Mouse (Mus musculus) megakaryocyte, embryonic 14.5 days (primary cell): ENCODE data around the gene Zbtb4.

ENCODE experiments used
- FLI1 ChIP-seq: IDR thresholded peaks from 2 replicates; pipeline ENCODE4 v1.6.1; 2012; ENCODE audit warnings: low read length, inconsistent platforms, mixed read lengths
- GATA1 ChIP-seq: IDR thresholded peaks from 3 replicates; pipeline ENCODE4 v1.6.1; 2012; ENCODE audit warnings: mixed read lengths, low read length, inconsistent platforms, borderline replicate concordance

- TF ChIP-seq GATA1 = no peak
- no peak for TF ChIP-seq FLI1
These were observed 13.3 kb downstream of the Zbtb4 start for GRCm38 (mm10) chr11:69778985-69779384.
